Mouse (Mus musculus): ENCODE results near the gene Pdzph1. TPM values are rescaled to one million over a fixed set of nuclear protein-coding genes. Genes with fewer than 3 reads are reported as not detected.

Gene Pdzph1
- polyA plus RNA-seq, 1 experiment = not detected

- Histone ChIP-seq H3K79me2 (ENCODE audit: control insufficient read depth, insufficient read depth) (no peaks in the 10 kb centered on the region), H3K4me2 (ENCODE audit: low read depth) (no peak overlapping the region), H3K4me3 (no peak overlapping the region), H3ac (ENCODE audit: control insufficient read depth, insufficient read length) (no peak overlapping the region), H3K27me3 (ENCODE audit: control insufficient read depth, insufficient read depth, insufficient read length) (no peaks in the 10 kb centered on the region), H3K36me3 (ENCODE audit: control insufficient read depth, insufficient read depth) (no peaks in the 10 kb centered on the region)
- TF ChIP-seq E2F4 (IDR thresholded peaks at IDR 0.05; ENCODE audit: insufficient read depth) (no peak), TCF3 (IDR thresholded peaks at IDR 0.05; ENCODE audit: insufficient read length, low read depth) (no peak), TCF12 (IDR thresholded peaks at IDR 0.05; ENCODE audit: insufficient read depth, poor library complexity, severe bottlenecking) (no peak), POLR2AphosphoS2 (IDR thresholded peaks at IDR 0.05; ENCODE audit: insufficient read length, low read depth) (no peak)
Observed at GRCm38 (mm10) chr17:58919927-58920326, 71.2 kb downstream of the Pdzph1 start.

DNA sequence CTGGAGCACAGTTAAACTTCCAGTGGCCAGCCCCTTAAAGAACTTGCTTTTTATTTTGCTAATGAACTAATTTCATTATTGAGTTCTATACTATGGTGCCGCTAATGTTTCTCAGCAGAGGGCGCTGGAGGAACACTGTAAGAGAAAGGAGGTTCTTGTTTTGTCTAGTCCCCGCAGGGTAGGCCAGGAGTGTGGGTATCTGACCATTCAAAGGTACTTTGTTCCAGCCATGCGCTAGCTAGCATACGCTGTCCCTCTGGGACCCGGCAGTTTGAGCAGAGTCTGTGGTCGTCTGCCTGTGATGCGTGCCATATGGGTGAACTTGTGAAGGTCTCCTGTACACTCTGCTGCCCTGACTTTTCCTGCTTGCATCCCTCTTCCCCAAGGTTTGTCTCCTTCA lies 72.1 kb downstream of the Pdzph1 start:
- Histone ChIP-seq H3K4me3 (no peak overlapping the region), H3K27me3 (ENCODE audit: control insufficient read depth, insufficient read depth, insufficient read length) (no peaks in the 10 kb centered on the region), H3ac (ENCODE audit: control insufficient read depth, insufficient read length) (no peak overlapping the region), H3K36me3 (ENCODE audit: control insufficient read depth, insufficient read depth) (no peaks in the 10 kb centered on the region), H3K79me2 (ENCODE audit: control insufficient read depth, insufficient read depth) (no peaks in the 10 kb centered on the region), H3K4me2 (ENCODE audit: low read depth) (no peak overlapping the region)
- TF ChIP-seq POLR2AphosphoS2 (IDR thresholded peaks at IDR 0.05; ENCODE audit: insufficient read length, low read depth) (no peak), POLR2A (IDR thresholded peaks at IDR 0.05; ENCODE audit: insufficient read length, low read depth) (no peak), USF1 (IDR thresholded peaks at IDR 0.05; ENCODE audit: low read depth) (no peak), REST (IDR thresholded peaks at IDR 0.05; ENCODE audit: insufficient read depth, insufficient read length) (no peak), E2F4 (IDR thresholded peaks at IDR 0.05; ENCODE audit: insufficient read depth) (no peak), SRF (IDR thresholded peaks at IDR 0.05; ENCODE audit: control insufficient read depth, insufficient read length, low read depth) (no peak), MAX (IDR thresholded peaks at IDR 0.05; ENCODE audit: low read depth) (no peak), TCF3 (IDR thresholded peaks at IDR 0.05; ENCODE audit: insufficient read length, low read depth) (no peak), MYOG (IDR thresholded peaks at IDR 0.05; ENCODE audit: control insufficient read depth in 1 of 3, insufficient read depth in 1 of 3, insufficient read length in 2 of 3, low read depth in 2 of 3) (no peak)

GRCm38 (mm10) chr17:58918539-58918938 lies 72.6 kb downstream of the Pdzph1 start:
- H3K4me2 ChIP-seq (ENCODE audit: low read depth) = no peak overlapping the region
- no peak for TF ChIP-seq REST (IDR thresholded peaks at IDR 0.05; ENCODE audit: insufficient read depth, insufficient read length)
- no peak for TF ChIP-seq POLR2A (IDR thresholded peaks at IDR 0.05; ENCODE audit: insufficient read length, low read depth)
- no peak for TF ChIP-seq MAX (IDR thresholded peaks at IDR 0.05; ENCODE audit: low read depth)
- TF ChIP-seq USF1 (IDR thresholded peaks at IDR 0.05; ENCODE audit: low read depth) = no peak
- TF ChIP-seq CEBPB (IDR thresholded peaks at IDR 0.05; ENCODE audit: insufficient read depth, poor library complexity, severe bottlenecking) = no peak
- no peak for TF ChIP-seq POLR2AphosphoS2 (IDR thresholded peaks at IDR 0.05; ENCODE audit: insufficient read length, low read depth)
- TF ChIP-seq TCF3 (IDR thresholded peaks at IDR 0.05; ENCODE audit: insufficient read length, low read depth) = no peak
- TF ChIP-seq MYOD1 (IDR thresholded peaks at IDR 0.05; ENCODE audit: control insufficient read depth in 1 of 3, insufficient read length in 2 of 3, low read depth in 2 of 3) = no peak
- TF ChIP-seq SRF (IDR thresholded peaks at IDR 0.05; ENCODE audit: control insufficient read depth, insufficient read length, low read depth) = no peak
- TF ChIP-seq E2F4 (IDR thresholded peaks at IDR 0.05; ENCODE audit: insufficient read depth) = no peak
- no peak for TF ChIP-seq TCF12 (IDR thresholded peaks at IDR 0.05; ENCODE audit: insufficient read depth, poor library complexity, severe bottlenecking)
- TF ChIP-seq MYOG (IDR thresholded peaks at IDR 0.05; ENCODE audit: control insufficient read depth in 1 of 3, insufficient read depth in 1 of 3, insufficient read length in 2 of 3, low read depth in 2 of 3) = no peak
- H3K4me3 ChIP-seq = no peak overlapping the region
- H3K27me3 ChIP-seq (ENCODE audit: control insufficient read depth, insufficient read depth, insufficient read length) = no peaks in the 10 kb centered on the region
- H3K79me2 ChIP-seq (ENCODE audit: control insufficient read depth, insufficient read depth) = no peaks in the 10 kb centered on the region
- no peak overlapping the region for H3ac ChIP-seq (ENCODE audit: control insufficient read depth, insufficient read length)
- H3K36me3 ChIP-seq (ENCODE audit: control insufficient read depth, insufficient read depth) = no peaks in the 10 kb centered on the region

DNA sequence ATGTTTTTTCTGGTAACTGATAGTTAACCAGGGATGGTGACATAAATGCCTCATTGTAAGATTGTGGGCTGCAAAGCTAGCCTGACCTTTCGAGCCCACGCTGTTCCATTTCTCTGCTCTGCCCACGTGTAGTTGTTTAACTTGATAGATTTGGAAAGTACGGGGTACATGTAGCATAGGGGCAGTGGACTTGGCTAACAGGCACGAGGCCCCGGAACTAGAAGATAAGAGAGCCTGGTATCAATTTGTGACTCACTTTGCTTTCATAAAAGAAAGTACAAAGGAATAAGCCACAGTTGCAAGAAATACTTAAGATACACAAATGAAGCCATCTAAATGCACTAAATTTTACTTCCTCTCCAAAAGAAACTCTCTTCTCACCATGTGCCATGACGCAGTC lies 79.6 kb downstream of the Pdzph1 start:
- Histone ChIP-seq H3K4me3 (no peak overlapping the region), H3ac (ENCODE audit: control insufficient read depth, insufficient read length) (no peak overlapping the region), H3K27me3 (ENCODE audit: control insufficient read depth, insufficient read depth, insufficient read length) (no peaks in the 10 kb centered on the region), H3K36me3 (ENCODE audit: control insufficient read depth, insufficient read depth) (no peaks in the 10 kb centered on the region), H3K4me2 (ENCODE audit: low read depth) (no peak overlapping the region), H3K79me2 (ENCODE audit: control insufficient read depth, insufficient read depth) (no peaks in the 10 kb centered on the region)
- no peak for TF ChIP-seq CEBPB (IDR thresholded peaks at IDR 0.05; ENCODE audit: insufficient read depth, poor library complexity, severe bottlenecking)
- no peak for TF ChIP-seq REST (IDR thresholded peaks at IDR 0.05; ENCODE audit: insufficient read depth, insufficient read length)
- TF ChIP-seq SRF (IDR thresholded peaks at IDR 0.05; ENCODE audit: control insufficient read depth, insufficient read length, low read depth) = no peak
- TF ChIP-seq POLR2A (IDR thresholded peaks at IDR 0.05; ENCODE audit: insufficient read length, low read depth) = no peak
- TF ChIP-seq POLR2AphosphoS2 (IDR thresholded peaks at IDR 0.05; ENCODE audit: insufficient read length, low read depth) = no peak
- TF ChIP-seq USF1 (IDR thresholded peaks at IDR 0.05; ENCODE audit: low read depth) = no peak
- no peak for TF ChIP-seq E2F4 (IDR thresholded peaks at IDR 0.05; ENCODE audit: insufficient read depth)
- TF ChIP-seq MYOD1 (IDR thresholded peaks at IDR 0.05; ENCODE audit: control insufficient read depth in 1 of 3, insufficient read length in 2 of 3, low read depth in 2 of 3) = no peak
- TF ChIP-seq MYOG (IDR thresholded peaks at IDR 0.05; ENCODE audit: control insufficient read depth in 1 of 3, insufficient read depth in 1 of 3, insufficient read length in 2 of 3, low read depth in 2 of 3) = no peak
- TF ChIP-seq TCF3 (IDR thresholded peaks at IDR 0.05; ENCODE audit: insufficient read length, low read depth) = no peak
- TF ChIP-seq MAX (IDR thresholded peaks at IDR 0.05; ENCODE audit: low read depth) = no peak
- no peak for TF ChIP-seq TCF12 (IDR thresholded peaks at IDR 0.05; ENCODE audit: insufficient read depth, poor library complexity, severe bottlenecking)

- no peak overlapping the region for H3ac ChIP-seq (ENCODE audit: control insufficient read depth, insufficient read length)
- TF ChIP-seq TCF3 (IDR thresholded peaks at IDR 0.05; ENCODE audit: insufficient read length, low read depth) (no peak), MAX (IDR thresholded peaks at IDR 0.05; ENCODE audit: low read depth) (no peak), CEBPB (IDR thresholded peaks at IDR 0.05; ENCODE audit: insufficient read depth, poor library complexity, severe bottlenecking) (no peak), USF1 (IDR thresholded peaks at IDR 0.05; ENCODE audit: low read depth) (no peak), REST (IDR thresholded peaks at IDR 0.05; ENCODE audit: insufficient read depth, insufficient read length) (no peak), MYOG (IDR thresholded peaks at IDR 0.05; ENCODE audit: control insufficient read depth in 1 of 3, insufficient read depth in 1 of 3, insufficient read length in 2 of 3, low read depth in 2 of 3) (no peak), SRF (IDR thresholded peaks at IDR 0.05; ENCODE audit: control insufficient read depth, insufficient read length, low read depth) (no peak), MYOD1 (IDR thresholded peaks at IDR 0.05; ENCODE audit: control insufficient read depth in 1 of 3, insufficient read length in 2 of 3, low read depth in 2 of 3) (no peak), POLR2AphosphoS2 (IDR thresholded peaks at IDR 0.05; ENCODE audit: insufficient read length, low read depth) (no peak), TCF12 (IDR thresholded peaks at IDR 0.05; ENCODE audit: insufficient read depth, poor library complexity, severe bottlenecking) (no peak), E2F4 (IDR thresholded peaks at IDR 0.05; ENCODE audit: insufficient read depth) (no peak), POLR2A (IDR thresholded peaks at IDR 0.05; ENCODE audit: insufficient read length, low read depth) (no peak)
- H3K79me2 ChIP-seq (ENCODE audit: control insufficient read depth, insufficient read depth) = no peaks in the 10 kb centered on the region
- no peaks in the 10 kb centered on the region for H3K27me3 ChIP-seq (ENCODE audit: control insufficient read depth, insufficient read depth, insufficient read length)
- no peak overlapping the region for H3K4me3 ChIP-seq
- no peak overlapping the region for H3K4me2 ChIP-seq (ENCODE audit: low read depth)
- H3K36me3 ChIP-seq (ENCODE audit: control insufficient read depth, insufficient read depth) = no peaks in the 10 kb centered on the region
Observed at GRCm38 (mm10) chr17:58909061-58909661, 82.0 kb downstream of the Pdzph1 start.

Measured in myocyte (in vitro differentiated cells).